Mouse (Mus musculus): ENCODE data around the gene Olfr612.
"Not testable (repeated sequence)": the region's sequence is repeated elsewhere in the genome, so short reads cannot be mapped to it uniquely, and the experiment has no call there.

Olfr612 gene

DNA sequence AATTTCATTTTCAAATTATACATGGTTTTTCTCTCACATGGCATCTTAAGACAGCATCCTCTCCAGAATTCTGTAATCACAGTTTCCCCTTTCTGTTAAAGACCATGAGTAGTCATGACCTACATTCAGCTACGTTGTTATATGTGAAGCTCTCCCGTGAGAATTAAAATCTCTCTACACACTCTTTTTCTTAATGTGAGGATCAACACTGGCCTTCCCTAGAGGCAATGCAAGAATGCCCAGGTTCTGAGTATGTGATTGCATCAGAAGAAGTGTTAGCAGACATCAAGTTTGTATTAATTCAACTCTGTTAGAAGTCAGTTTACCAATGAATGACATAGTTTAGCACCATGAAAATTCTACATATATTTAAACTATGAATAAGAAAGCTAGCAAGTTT, at the start of gene Olfr612:
Olfr612 (minus strand) TSS at position 101 of the 400 bp plus-strand sequence.
- DNase-seq, result not testable (repeated sequence)

GRCm38 (mm10) chr7:103589803-103590202, 47.3 kb upstream of the Olfr612 start, which contains the start of gene Olfr618:
Olfr618 (plus strand) TSS chr7:103590103.
- no peak for DNase-seq

- DNase-seq, result no peak
Measured at GRCm38 (mm10) chr7:103572761-103573160, 30.2 kb upstream of the Olfr612 start, which contains the start of gene Olfr617. Olfr617 (plus strand) TSS chr7:103573061.

DNA sequence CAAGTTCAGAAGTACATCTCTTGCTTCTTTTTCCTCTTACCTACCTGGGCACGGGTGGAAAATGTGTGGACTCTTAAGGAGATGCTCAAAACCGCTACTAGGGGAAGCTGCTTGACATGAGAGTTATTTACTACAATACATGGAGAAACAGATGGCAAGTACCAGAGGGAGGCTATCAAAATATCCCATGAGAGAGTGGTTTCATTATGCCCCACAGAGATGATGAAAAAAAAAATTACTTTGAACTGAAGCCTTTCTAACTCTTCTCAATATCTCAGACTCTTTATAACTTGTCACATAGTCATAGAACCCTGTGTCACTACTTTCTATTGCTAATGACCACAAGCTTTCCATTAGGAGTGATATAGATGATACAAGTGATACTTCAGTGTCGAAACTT, 26.5 kb upstream of the Olfr612 start, which contains the start of gene Olfr616:
Olfr616 (minus strand) TSS at position 101 of the 400 bp plus-strand sequence.
- DNase-seq, result no peak

DNA sequence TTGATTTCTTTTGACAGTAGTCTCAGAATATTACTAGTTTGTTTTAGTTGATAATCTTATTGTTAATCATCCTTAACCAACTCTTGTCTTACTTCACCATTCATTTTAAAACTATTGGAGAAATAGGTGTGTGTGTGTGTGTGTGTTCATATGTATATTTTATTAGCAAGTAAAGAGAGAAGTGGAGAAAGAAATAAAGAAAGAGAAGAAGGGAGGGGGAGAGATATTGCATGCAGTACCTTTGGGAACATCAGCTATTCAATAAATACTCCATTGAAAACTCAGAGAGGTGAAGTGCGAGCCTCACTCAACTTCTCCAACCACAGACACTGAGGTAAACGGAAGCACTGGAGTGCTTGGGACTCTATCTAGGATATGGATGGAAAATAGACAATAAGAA, 13.3 kb upstream of the Olfr612 start, which contains the start of gene Olfr615:
Olfr615 (plus strand) TSS at position 301 of the 400 bp plus-strand sequence.
- no peak for DNase-seq

GRCm38 (mm10) chr7:103547774-103548173, 5.3 kb upstream of the Olfr612 start, which contains the start of gene Olfr613:
Olfr613 (plus strand) TSS chr7:103548074.
- DNase-seq, result no peak

DNA sequence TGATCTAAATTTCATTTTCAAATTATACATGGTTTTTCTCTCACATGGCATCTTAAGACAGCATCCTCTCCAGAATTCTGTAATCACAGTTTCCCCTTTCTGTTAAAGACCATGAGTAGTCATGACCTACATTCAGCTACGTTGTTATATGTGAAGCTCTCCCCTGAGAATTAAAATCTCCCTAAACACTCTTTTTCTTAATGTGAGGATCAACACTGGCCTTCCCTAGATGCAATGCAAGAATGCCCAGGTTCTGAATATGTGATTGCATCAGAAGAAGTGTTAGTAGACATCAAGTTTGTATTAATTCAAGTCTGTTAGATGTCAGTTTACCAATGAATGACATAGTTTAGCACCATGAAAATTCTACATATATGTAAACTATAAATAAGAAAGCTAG, 21.8 kb downstream of the Olfr612 start, which contains the start of gene Olfr611:
Olfr611 (minus strand) TSS at position 101 of the 400 bp plus-strand sequence.
- not testable (repeated sequence) for DNase-seq

GRCm38 (mm10) chr7:103512022-103512421, 30.5 kb downstream of the Olfr612 start, which contains the start of gene Olfr610:
Olfr610 (minus strand) TSS chr7:103512122.
- DNase-seq, result no peak

- no peak for DNase-seq
Measured at GRCm38 (mm10) chr7:103497962-103498361, 44.6 kb downstream of the Olfr612 start, which contains the start of gene Olfr609. Olfr609 (minus strand) TSS chr7:103498062.
